Mouse (Mus musculus) kidney, adult 11 months (tissue): ENCODE data around the gene Vmn2r89.
"Not testable (repeated sequence)": the region's sequence is repeated elsewhere in the genome, so short reads cannot be mapped to it uniquely, and the experiment has no call there.

Experiments
- DNase-seq: peaks from one replicate; pipeline ENCODE4 v3.0.0; 2022

Vmn2r89 gene

DNA sequence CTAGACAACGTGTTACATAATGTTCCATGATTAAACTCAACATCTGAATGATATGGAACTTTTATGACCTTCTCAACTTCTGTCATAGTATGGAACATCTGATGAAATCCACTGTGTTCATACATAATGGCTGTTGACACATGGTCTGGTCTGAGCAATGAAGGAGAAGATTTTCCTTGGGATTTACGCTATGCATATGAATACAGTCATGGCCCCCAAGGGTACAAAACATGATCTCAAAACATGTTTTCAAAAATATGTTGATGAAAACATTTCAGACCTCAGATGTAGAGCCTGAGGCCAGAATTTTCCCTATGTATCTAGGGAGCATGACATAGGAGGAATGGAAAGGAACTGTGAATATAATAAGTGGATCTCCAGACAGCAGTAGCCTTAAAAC lies at the start of gene Vmn2r89:
Gene Vmn2r89, plus strand, starts transcription at position 301 of the 400 bp plus-strand sequence.
- DNase-seq: not testable (repeated sequence)

DNA sequence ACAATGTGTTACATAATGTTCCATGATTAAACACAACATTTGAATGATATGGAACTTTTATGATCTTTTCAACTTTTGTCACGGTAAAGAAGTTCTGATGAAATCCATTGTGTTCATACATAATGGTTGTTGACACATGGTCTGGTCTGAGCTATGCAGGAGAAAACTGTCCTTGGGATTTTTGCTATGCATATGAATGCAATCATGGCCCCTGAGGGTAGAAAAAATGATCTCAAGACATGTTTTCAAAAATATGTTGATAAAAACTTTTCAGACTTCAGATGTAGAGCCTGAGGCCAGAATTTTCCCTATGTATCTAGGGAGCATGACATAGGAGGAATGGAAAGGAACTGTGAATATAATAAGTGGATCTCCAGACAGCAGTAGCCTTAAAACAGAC lies 41.1 kb upstream of the Vmn2r89 start, which contains the start of gene Vmn2r88:
Gene Vmn2r88, plus strand, starts transcription at position 301 of the 400 bp plus-strand sequence.
- no peak for DNase-seq

DNA sequence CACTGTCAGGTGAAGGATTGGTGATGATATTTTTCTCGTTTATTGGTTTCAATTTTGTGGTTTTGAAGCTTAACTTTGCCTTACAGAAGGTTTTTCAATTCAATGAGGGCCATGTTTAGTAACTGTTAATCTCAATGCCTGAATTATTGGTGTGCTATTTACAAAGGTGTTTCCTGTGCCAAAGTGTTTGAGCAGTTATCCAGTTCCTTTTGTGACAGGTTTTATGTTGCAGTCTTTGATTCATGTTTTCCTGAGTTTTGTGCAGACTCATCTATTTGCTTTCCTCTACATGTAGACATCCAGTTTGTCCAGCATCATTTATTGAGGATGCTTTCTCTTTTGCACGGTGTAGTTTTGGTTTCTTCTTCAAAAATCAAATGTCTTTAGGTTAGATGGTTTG lies 27.8 kb upstream of the Vmn2r89 start:
- no peak for DNase-seq

DNA sequence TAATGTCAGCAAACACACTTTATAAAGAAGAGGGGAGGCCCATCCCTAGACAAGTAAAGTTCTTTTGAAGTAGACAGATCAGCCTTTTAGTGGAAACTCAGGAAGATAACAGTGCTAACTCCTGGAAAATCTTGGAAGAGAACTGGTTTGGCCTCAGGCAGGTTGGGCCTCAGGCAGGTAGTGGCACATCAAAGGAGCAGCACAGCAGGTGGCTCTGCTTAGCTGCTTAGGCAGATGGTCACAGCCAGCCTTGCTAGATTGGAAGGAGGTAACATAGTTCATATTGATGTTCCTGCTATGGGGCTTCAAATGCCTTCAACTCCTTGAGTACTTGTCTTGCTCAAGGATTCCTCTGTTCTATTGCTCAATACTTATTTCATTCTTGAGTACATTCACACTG lies 21.5 kb upstream of the Vmn2r89 start:
- DNase-seq: not testable (repeated sequence)

DNA sequence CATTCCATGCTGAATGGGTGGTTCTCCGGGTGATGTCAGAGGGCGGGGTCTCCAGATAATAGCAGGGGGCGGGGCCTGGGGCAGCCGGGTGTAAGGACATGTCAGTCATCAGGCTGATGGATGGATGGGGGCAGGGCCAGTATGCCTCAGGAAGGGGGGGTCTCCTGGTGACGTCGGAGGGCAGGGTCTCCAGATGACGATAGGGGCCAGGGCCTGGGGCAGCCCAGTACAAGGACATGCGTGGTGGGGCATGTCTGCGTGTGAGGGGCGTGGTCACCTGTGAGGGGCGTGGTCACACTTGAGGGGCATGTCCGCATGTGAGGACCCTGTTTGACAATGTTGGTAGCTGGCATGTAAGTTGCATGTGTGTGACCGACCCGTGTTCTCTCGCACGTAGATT lies 17.1 kb upstream of the Vmn2r89 start:
- DNase-seq: no peak

DNA sequence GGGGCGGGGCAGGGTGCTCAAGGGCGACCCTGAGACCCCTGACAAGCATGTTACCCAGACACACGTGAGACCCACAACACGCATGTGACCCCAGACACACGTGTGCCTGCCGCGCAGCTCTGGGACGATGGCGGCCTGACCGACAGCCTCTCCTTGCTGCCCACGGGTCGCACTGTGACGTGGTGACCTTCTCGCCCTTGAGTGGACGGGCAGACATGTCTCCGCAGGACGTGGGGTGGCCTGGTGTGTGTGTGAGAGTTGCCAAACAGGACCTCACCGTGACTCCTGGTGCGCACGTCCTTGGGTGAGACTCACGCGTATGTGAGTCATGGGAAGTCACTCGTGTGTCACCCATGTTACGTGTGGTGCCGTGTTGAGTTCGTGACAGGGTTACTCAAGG lies 16.6 kb upstream of the Vmn2r89 start:
- no peak for DNase-seq

DNA sequence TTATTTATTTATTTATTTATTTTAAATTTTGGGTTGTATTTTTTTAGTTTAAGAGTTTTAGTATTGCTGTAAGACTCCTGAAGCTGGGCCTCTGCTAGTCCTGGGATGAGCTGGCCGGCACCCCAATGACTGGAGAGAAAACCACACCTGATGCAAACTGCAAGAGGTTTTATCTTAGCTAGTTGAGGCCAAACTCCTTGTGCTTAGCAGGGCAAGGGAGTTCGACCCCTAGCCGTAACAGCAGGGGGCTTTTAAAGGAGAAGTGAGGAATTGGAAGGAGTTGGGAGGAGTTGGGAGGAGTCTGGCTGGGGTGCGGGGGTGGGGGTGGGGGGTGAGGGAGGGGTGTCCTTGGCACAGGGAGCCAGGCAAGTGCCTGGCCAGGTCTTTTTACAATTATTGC lies 12.7 kb upstream of the Vmn2r89 start:
- no peak for DNase-seq

DNA sequence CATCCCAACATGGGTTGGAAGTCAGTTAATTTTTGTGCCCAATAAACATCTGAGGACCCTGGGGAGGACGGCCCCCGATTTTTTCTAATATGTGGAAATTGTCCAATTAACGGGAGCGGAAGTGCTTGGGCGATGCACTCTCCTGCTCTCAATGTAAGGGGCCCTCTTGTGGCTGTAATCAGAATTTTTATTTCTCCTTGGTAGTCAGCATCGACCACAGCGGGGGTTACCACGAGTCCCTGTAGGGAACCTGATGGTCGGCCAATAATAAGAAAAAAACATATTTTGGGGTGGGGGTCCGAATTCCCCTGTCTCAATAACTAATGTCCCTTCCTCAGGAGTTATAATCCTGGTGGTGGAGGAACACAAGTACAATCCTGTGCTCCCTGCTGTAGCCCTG lies 28.6 kb downstream of the Vmn2r89 start:
- not testable (repeated sequence) for DNase-seq

DNA sequence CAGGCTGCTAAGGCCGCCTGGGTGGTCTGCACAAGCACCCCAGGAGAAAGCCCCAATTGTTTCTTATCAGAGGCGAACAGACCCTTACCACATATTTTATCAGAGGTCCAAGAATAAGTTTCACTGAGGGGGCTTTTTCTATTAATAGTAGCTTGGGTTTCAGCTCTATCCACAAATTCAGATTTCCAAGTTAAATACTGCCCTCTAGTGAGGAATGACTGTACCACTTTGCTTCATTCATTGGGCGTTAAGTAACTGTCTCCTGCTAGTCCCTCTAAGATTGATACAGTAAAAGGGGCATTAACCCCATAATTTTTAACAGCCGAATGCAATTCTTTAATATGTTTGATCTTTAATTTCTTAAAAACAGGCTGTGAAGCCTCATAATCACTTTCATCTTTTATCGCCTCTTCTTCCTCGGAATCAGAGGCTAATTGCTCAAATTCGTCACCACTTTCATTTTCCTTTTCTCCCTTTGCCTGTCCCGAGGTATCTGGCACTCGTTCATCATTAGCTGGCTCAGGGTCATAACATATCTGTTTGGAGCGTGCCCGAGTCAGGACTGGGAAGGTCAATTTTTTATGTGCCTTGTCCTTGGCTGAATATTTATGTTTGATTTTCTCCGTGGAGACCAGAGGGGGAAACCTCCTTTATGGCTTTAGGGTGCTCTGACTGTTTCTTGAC lies 29.8 kb downstream of the Vmn2r89 start:
- not testable (repeated sequence) for DNase-seq

DNA sequence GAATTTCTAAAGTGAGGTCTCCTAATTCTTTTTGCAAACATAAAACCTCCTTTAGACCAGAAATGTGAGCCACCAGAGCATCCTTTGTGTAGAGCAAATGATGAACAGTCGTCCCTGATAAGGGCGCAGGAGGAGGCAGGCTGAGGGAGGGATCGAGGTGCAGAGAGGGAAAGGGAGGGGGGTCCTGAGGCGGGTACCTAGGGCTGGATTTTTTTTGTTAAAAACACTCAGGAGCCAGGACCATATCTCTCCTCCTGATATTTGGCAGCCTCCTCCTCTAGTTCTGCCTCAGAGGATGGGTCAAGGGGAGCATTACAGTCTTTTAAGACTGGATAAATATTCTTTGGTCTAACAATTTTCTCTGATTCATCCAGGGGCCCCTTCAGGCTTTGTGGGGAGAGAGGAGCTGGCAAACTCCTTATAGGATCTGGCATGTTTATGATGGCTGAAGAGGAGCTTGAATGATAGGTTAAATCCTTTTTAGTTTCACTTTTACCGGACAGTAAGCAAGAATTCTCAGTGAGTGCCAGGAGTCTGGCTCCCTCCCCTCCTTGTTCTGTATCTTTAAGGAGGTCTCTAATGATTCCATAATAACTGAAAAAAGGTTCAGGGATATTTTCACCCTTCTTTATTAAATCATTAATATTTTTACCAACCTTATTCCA lies 30.5 kb downstream of the Vmn2r89 start:
- DNase-seq: no peak

DNA sequence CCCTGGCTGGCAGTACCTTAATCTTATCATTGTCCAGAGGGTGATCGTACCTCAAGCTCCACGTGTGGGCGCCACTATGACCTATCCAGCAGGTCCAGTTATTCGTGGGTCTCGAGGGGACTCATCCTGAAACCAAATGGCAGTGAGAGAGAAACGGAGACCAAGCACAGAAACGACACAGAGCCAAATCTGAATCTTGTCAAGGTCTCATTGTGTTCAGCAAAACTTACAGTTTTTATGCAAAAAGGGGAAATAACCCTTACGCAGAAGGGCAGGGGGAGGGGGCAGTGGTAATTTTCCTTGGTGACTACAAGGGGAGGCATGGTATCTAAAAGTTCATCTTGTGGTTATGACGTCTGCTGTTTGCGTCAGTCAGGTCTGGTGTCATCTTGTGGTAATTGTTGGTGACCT lies 31.3 kb downstream of the Vmn2r89 start:
- not testable (repeated sequence) for DNase-seq

DNA sequence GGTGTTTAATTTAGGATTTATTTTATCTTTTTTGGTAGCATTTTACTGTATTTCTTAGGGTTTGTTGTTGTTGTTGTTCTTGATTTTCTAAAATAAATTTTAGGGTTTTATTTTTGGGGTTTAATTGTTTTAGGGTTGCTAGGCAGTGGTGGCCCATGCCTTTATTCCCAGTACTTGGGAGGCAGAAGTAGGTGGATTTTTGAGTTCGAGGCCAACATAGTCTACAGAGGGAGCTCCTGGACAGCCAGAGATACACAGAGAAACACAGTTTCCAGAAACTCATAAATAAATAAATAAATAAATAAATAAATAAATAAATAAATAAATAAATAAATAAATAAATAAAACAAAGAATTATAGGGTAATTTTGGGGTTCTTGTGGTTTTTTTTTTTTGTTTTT lies 32.0 kb downstream of the Vmn2r89 start:
- no peak for DNase-seq

DNA sequence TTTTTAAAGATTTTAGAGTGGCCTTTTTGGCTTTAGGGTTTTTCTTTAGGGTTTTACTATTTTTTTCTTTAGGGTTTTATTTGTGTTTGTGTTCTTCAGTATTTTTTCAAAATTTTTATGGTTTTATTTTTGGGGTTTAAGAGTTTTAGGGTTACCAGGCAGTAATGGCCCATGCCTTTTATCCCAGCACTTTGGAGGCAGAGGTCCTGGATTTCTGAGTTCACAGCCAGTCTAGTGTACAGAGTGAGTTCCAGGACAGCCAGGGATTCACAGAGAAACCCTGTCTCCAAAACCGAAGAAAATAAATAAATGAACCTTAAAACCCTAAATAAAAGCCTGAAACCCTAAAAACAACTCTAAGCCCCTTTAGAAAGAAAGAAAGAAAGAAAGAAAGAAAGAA lies 34.5 kb downstream of the Vmn2r89 start:
- DNase-seq: no peak

DNA sequence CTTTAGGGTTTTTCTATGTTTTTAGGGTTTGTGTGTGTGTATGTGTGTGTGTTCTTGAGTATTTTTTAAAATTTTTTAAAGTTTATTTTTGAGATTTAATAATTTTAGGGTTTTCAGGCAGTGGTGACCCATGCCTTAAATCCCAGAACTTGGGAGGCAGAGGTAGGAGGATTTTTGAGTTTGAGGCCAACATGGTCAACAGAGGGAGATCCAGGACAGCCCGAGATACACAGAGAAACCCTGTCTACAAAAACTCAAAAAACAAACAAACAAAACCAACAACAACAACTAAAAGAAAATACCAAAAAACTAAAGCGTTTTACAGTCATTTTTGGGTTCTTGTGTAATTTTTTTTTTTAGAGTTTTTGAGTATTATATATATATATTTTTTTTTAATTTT lies 44.1 kb downstream of the Vmn2r89 start:
- no peak for DNase-seq

DNA sequence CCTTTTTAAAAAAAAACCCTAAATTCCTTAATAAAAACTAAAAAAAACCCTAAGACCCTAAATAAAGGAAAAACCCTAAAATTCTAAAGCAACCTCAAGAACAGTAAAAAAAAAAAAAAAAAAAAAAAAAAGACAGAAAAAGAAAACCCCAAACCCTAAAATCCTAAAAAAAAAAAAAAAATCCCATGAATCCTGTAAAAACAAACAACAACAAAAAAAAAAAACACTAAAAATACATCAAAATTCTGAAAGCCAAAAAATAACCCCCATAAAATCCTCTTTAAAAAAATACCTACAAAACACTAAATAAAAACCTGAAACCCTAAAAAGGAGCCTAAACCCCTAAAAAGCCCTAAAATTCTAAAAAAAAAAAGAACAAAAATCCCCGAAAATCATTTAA lies 45.3 kb downstream of the Vmn2r89 start:
- DNase-seq: no peak

DNA sequence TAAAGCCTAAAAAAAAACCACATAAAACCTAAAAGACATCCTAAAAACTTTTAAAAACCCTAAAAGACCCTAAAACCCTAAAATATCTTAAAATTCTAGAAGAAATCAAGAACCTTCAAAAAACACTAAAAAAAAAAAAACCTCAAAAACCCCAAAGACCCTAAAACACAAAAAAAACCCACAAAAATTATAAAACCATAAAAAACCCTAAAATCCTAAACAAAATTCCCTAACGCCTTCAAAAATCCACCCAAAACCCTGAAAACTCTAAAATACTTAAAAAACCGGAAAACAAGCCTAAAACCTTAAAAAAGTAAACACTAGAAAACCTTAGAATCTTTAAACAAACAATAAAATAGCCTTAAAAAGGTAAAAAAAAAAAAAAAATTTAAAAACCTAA lies 46.3 kb downstream of the Vmn2r89 start:
- no peak for DNase-seq

DNA sequence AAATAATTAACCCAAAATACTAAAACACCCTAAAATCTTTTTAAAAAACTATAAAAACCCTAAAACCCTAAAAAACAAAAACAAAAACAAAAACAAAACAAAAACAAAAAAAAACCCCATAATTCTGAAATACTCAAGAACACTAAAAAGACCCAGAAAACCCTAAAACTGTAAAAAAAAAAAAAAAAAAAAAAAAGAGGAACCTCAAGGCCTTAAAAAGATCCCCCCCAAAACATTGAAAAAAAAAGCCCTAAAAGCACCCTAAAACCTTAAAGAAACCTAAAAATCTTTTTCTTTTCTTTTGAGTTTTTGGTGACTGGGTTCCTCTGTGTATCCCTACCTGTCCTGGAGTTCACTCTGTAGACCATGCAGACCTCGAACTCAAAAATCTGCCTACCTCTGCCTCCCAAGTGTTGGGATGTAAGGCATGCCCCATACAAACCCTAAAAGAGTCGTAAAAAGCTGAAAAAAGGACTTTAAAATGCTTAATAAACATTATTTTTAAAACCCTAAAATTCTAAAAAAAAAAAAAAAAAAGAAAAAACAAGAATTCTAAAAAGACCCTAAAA lies 48.1 kb downstream of the Vmn2r89 start:
- DNase-seq: no peak

DNA sequence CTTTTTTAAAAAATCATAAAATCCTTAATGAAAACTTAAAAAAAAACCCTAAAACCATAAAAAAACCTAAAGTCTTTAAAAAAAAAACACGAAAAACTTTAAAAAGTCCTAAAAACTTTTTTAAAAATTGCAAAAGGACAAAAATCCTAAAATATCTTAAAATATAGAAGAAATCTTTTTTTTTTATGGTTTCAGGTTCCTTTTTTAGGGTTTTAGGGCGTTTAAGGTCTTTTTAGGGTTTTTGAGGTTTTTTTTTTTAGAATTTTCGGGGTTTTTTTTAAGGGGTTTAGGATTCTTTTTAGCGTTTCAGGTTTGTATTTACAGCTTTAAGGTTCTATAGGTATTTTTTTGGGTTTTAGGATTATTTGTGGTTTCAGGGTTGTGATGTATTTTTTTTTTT lies 48.8 kb downstream of the Vmn2r89 start:
- DNase-seq: no peak

DNA sequence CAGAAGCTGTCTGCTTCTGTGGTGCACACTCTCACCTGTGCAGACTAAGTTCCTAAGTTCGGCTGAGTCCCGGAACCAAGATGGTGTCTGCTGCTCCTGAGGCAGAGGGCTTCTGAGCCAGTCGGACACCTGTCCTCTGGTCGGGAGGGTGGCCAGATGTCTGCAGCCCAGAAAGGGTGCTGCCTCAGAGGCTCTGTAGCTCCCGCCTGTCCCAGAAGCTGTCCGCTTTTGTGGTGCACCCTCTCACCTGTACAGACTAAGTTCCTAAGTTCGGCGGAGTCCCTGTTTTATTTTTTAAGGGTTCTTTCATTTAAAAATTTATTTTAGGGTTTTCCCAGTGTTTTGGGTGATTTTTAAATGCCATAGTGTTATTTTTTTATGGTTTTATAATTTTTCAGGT lies 55.8 kb downstream of the Vmn2r89 start:
- DNase-seq: no peak
